Mouse (Mus musculus): ENCODE measurements at regions not wholly inside any gene's neighbourhood (a gene's known extent, or its start where the extent isn't known, plus 50 kb on each side); places are given as distances from the start of the nearest gene placed in this dataset.

DNA sequence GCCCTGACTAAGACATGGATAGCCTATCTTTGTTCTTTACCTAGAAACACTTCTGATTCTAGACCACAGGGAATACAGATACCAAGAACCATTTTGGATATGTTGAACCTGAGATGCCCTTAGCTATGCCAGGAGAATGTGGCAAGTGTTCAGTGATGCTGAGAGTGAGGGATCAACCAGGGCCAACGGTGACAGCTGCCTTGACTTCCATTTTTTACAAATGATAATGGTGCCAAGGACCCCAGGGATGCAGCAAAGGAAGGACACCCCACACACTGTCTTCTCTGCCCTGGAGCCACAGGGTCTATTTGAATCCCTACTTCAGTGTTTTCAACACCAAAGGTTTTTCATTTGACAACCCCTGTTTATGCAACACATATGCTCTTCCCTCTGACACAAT lies 174.4 kb downstream of the Gsdmc2 start:
- TF ChIP-seq POLR2A (IDR thresholded peaks at IDR 0.05; ENCODE audit: control insufficient read depth, extremely low read depth, insufficient read depth, low read length, poor library complexity) (no peak), CTCF (IDR thresholded peaks at IDR 0.05; ENCODE audit: borderline replicate concordance, control insufficient read depth, extremely low read depth, insufficient read depth, low read length, poor library complexity) (no peak)
